Mouse (Mus musculus) hindbrain, embryonic 15.5 days (tissue): ENCODE measurements around the gene Car9. TPM values are rescaled to one million over a fixed set of nuclear protein-coding genes. Genes with fewer than 3 reads are reported as not detected.

Source experiments
- ATAC-seq: fragments of 200-750 bp; cut with Nextera tagmentation; 2 replicates; pipeline ENCODE4 v1.8.0; 2017; ENCODE audit warnings: low read depth, moderate number of reproducible peaks, moderate TSS enrichment; ENCODE audit not compliant: low FRiP score
- H3K27ac ChIP-seq: fragments of 300-500 bp; sonication (generic); replicated peaks from 2 replicates; pipeline ENCODE4 v1.5.1; 2015; ENCODE audit warnings: mild to moderate bottlenecking, inconsistent platforms
- H3K27me3 ChIP-seq: fragments of 300-500 bp; sonication (generic); 2 replicates; pipeline ENCODE4 v1.6.1; 2015; ENCODE audit warnings: control low read depth, inconsistent platforms
- H3K36me3 ChIP-seq: fragments of 300-500 bp; sonication (generic); 2 replicates; pipeline ENCODE4 v1.6.1; 2015; ENCODE audit warnings: control low read depth, inconsistent platforms
- H3K4me1 ChIP-seq: fragments of 300-500 bp; sonication (generic); replicated peaks from 2 replicates; pipeline ENCODE4 v1.6.1; 2015; ENCODE audit warnings: control low read depth, inconsistent platforms
- H3K4me2 ChIP-seq: fragments of 300-500 bp; sonication (generic); 2 replicates; pipeline ENCODE4 v1.6.1; 2015; ENCODE audit warnings: moderate library complexity, mild to moderate bottlenecking, inconsistent platforms
- H3K4me3 ChIP-seq: fragments of 300-500 bp; sonication (generic); 2 replicates; pipeline ENCODE4 v1.5.1; 2015; ENCODE audit warnings: mild to moderate bottlenecking, inconsistent platforms
- H3K9ac ChIP-seq: fragments of 300-500 bp; sonication (generic); 2 replicates; pipeline ENCODE4 v1.6.1; 2015; ENCODE audit warnings: inconsistent platforms
- H3K9me3 ChIP-seq: fragments of 300-500 bp; sonication (generic); 2 replicates; pipeline ENCODE4 v1.6.1; 2016; ENCODE audit warnings: control low read depth, inconsistent platforms
- WGBS: fragments of 180-500 bp; shearing (Covaris S2); methylation state at CpG from one replicate; pipeline ENCODE4 v1.1.7; 2015; 5-methylcytosine and 5-hydroxymethylcytosine counted together
- polyA plus RNA-seq: library from polyadenylated mRNA; unstranded; fragments of >200 nt; fragmentation: Nextera tagmentation; extraction: Ambion mirVana; gene quantifications from 2 replicates; pipeline ENCODE4 v1.2.1, GENCODE M21; 2015

The Car9 gene
- polyA plus RNA-seq, 1 experiment from 2014 or later = 0.27 TPM

- H3K4me2 ChIP-seq = 0 out of 2 replicates have a peak overlapping the region, but pooled peaks have one; percentile 90
- 0 out of 2 replicates have a peak, but pooled peaks cover 6% of the 10 kb centered on the region for H3K36me3 ChIP-seq
- no peaks in the 10 kb centered on the region for H3K27me3 ChIP-seq
- H3K27ac ChIP-seq = no peak overlapping the region
- no peak for ATAC-seq
- H3K9me3 ChIP-seq = no peaks in the 10 kb centered on the region
- no peak overlapping the region for H3K9ac ChIP-seq
- no peak overlapping the region for H3K4me3 ChIP-seq
- 96% methylated on average over 8 of the region's 8 CpGs for WGBS
- H3K4me1 ChIP-seq = peaks cover 25% of the 10 kb centered on the region
Observed at GRCm38 (mm10) chr4:43497405-43497804, 9.4 kb upstream of the Car9 start.

GRCm38 (mm10) chr4:43497946-43498345, 8.8 kb upstream of the Car9 start:
- Histone ChIP-seq H3K27me3 (no peaks in the 10 kb centered on the region), H3K27ac (no peak overlapping the region), H3K9ac (no peak overlapping the region), H3K4me1 (peaks cover 25% of the 10 kb centered on the region), H3K36me3 (0 out of 2 replicates have a peak, but pooled peaks cover 6% of the 10 kb centered on the region), H3K9me3 (no peaks in the 10 kb centered on the region), H3K4me3 (no peak overlapping the region), H3K4me2 (0 out of 2 replicates have a peak overlapping the region, but pooled peaks have one; percentile 90)
- no peak for ATAC-seq
- 76% methylated on average over 4 of the region's 4 CpGs for WGBS

- no peak overlapping the region for H3K9ac ChIP-seq
- no peaks in the 10 kb centered on the region for H3K27me3 ChIP-seq
- ATAC-seq = no peak
- H3K27ac ChIP-seq = no peak overlapping the region
- peak overlapping the region; percentile 90 for H3K4me2 ChIP-seq
- H3K9me3 ChIP-seq = no peaks in the 10 kb centered on the region
- H3K36me3 ChIP-seq = 0 out of 2 replicates have a peak, but pooled peaks cover 6% of the 10 kb centered on the region
- WGBS = 12% methylated on average over 8 of the region's 8 CpGs
- peaks cover 24% of the 10 kb centered on the region for H3K4me1 ChIP-seq
- H3K4me3 ChIP-seq = peak overlapping the region; percentile 56
Observed at GRCm38 (mm10) chr4:43498983-43499382, 7.8 kb upstream of the Car9 start.

GRCm38 (mm10) chr4:43499407-43500333, 7.1 kb upstream of the Car9 start, which contains the start of gene Arhgef39:
Gene Arhgef39, minus strand, starts transcription at chr4:43499695.
- no peaks in the 10 kb centered on the region for H3K27me3 ChIP-seq
- H3K36me3 ChIP-seq = 0 out of 2 replicates have a peak, but pooled peaks cover 6% of the 10 kb centered on the region
- peak; percentile 88 for ATAC-seq
- H3K4me1 ChIP-seq = peaks cover 17% of the 10 kb centered on the region
- peak within 1 kb of the TSS; percentile 90 for H3K4me2 ChIP-seq
- peak within 1 kb of the TSS; percentile 40 for H3K9ac ChIP-seq
- H3K27ac ChIP-seq = no peak within 1 kb of the TSS
- WGBS = 7% methylated on average over 50 of the region's 50 CpGs
- H3K4me3 ChIP-seq = peak within 1 kb of the TSS; percentile 56
- no peaks in the 10 kb centered on the region for H3K9me3 ChIP-seq

GRCm38 (mm10) chr4:43503041-43503440, 3.7 kb upstream of the Car9 start:
- ATAC-seq = no peak
- Histone ChIP-seq H3K4me2 (no peak overlapping the region), H3K36me3 (no peaks in the 10 kb centered on the region), H3K9ac (no peak overlapping the region), H3K27me3 (peaks cover 10% of the 10 kb centered on the region), H3K27ac (no peak overlapping the region), H3K4me3 (no peak overlapping the region), H3K4me1 (peaks cover 13% of the 10 kb centered on the region), H3K9me3 (no peaks in the 10 kb centered on the region)
- WGBS = 60% methylated on average over 2 of the region's 2 CpGs

- Histone ChIP-seq H3K9me3 (no peaks in the 10 kb centered on the region), H3K9ac (no peak overlapping the region), H3K27ac (no peak overlapping the region), H3K4me1 (peaks cover 18% of the 10 kb centered on the region), H3K27me3 (peaks cover 12% of the 10 kb centered on the region), H3K4me3 (no peak overlapping the region), H3K36me3 (no peaks in the 10 kb centered on the region), H3K4me2 (no peak overlapping the region)
- 79% methylated on average over 6 of the region's 6 CpGs for WGBS
- ATAC-seq = no peak
Observed at GRCm38 (mm10) chr4:43503506-43503905, 3.3 kb upstream of the Car9 start.

- no peak for ATAC-seq
- Histone ChIP-seq H3K27me3 (peaks cover 18% of the 10 kb centered on the region), H3K4me1 (peaks cover 18% of the 10 kb centered on the region), H3K36me3 (no peaks in the 10 kb centered on the region), H3K27ac (no peak overlapping the region), H3K9ac (no peak overlapping the region), H3K4me3 (no peak overlapping the region), H3K4me2 (no peak overlapping the region), H3K9me3 (no peaks in the 10 kb centered on the region)
- 81% methylated on average over 4 of the region's 4 CpGs for WGBS
Observed at GRCm38 (mm10) chr4:43504269-43504668, 2.5 kb upstream of the Car9 start.

- no peak for ATAC-seq
- H3K4me2 ChIP-seq = no peak overlapping the region
- H3K4me3 ChIP-seq = no peak overlapping the region
- peaks cover 13% of the 10 kb centered on the region for H3K4me1 ChIP-seq
- H3K9ac ChIP-seq = no peak overlapping the region
- H3K27ac ChIP-seq = no peak overlapping the region
- WGBS = 64% methylated on average over 8 of the region's 8 CpGs
- H3K9me3 ChIP-seq = no peaks in the 10 kb centered on the region
- no peaks in the 10 kb centered on the region for H3K36me3 ChIP-seq
- H3K27me3 ChIP-seq = peaks cover 20% of the 10 kb centered on the region
Observed at GRCm38 (mm10) chr4:43506074-43506473, 692 bp upstream of the Car9 start.

GRCm38 (mm10) chr4:43507938-43508665, 1.3 kb downstream of the Car9 start:
- ATAC-seq = no peak
- Histone ChIP-seq H3K36me3 (no peaks in the 10 kb centered on the region), H3K27ac (no peak overlapping the region), H3K4me1 (peaks cover 13% of the 10 kb centered on the region), H3K4me2 (peak overlapping the region; percentile 50), H3K9me3 (no peaks in the 10 kb centered on the region), H3K4me3 (peak overlapping the region; percentile 24), H3K9ac (no peak overlapping the region), H3K27me3 (peaks cover 20% of the 10 kb centered on the region)
- 12% methylated on average over 22 of the region's 22 CpGs for WGBS

GRCm38 (mm10) chr4:43508666-43508997, 1.9 kb downstream of the Car9 start:
- H3K4me3 ChIP-seq = peak overlapping the region; percentile 24
- no peaks in the 10 kb centered on the region for H3K36me3 ChIP-seq
- WGBS = 7% methylated on average over 13 of the region's 13 CpGs
- no peak for ATAC-seq
- no peak overlapping the region for H3K27ac ChIP-seq
- peak overlapping the region; percentile 50 for H3K4me2 ChIP-seq
- peaks cover 20% of the 10 kb centered on the region for H3K27me3 ChIP-seq
- peaks cover 13% of the 10 kb centered on the region for H3K4me1 ChIP-seq
- H3K9ac ChIP-seq = no peak overlapping the region
- H3K9me3 ChIP-seq = no peaks in the 10 kb centered on the region

GRCm38 (mm10) chr4:43509109-43509508, 2.3 kb downstream of the Car9 start:
- peaks cover 13% of the 10 kb centered on the region for H3K4me1 ChIP-seq
- H3K4me2 ChIP-seq = peak overlapping the region; percentile 50
- H3K4me3 ChIP-seq = no peak overlapping the region
- peaks cover 20% of the 10 kb centered on the region for H3K27me3 ChIP-seq
- no peak overlapping the region for H3K27ac ChIP-seq
- H3K9ac ChIP-seq = no peak overlapping the region
- WGBS = 30% methylated on average over 9 of the region's 9 CpGs
- H3K9me3 ChIP-seq = no peaks in the 10 kb centered on the region
- H3K36me3 ChIP-seq = no peaks in the 10 kb centered on the region
- no peak for ATAC-seq
